Mouse (Mus musculus) heart, postnatal 36 days (tissue): ENCODE data around the gene Sh3bp1. TPM values are rescaled to one million over a fixed set of nuclear protein-coding genes. Genes with fewer than 3 reads are reported as not detected.

Source experiments
- DNase-seq, 2 experiments: peaks; one replicate each; pipeline ENCODE4 v3.0.0; 2021 to 2022
- intact Hi-C: fragments of 180-260 bp; cut with DNase I; formaldehyde crosslinking; loops from one replicate; pipeline ENCODE4 v1.15.1; 2025
- total RNA-seq, 2 experiments: library from RNA; stranded (reverse); gene quantifications; 2 replicates each; pipeline ENCODE4 v1.2.3; 2021

Gene Sh3bp1
- total RNA-seq, 2 experiments from 2014 or later: 5.8 to 6.5 TPM

- no peak for DNase-seq
- intact Hi-C loops: no loop called here
Measured at GRCm38 (mm10) chr15:78914091-78914822, 14.7 kb downstream of the Sh3bp1 start.

- intact Hi-C loops: loop anchor here (1.0 to 5.0 kb wide), 4 partner anchors 16 to 157 kb away; no protein-coding TSS in a partner anchor
Measured at GRCm38 (mm10) chr15:78914823-78915659, 15.5 kb downstream of the Sh3bp1 start.

GRCm38 (mm10) chr15:78915660-78916017, 16.1 kb downstream of the Sh3bp1 start:
- intact Hi-C loops: loop anchor here (1.0 to 5.0 kb wide), 4 partner anchors 16 to 157 kb away; no protein-coding TSS in a partner anchor
- peak; percentile 70 to 73 for DNase-seq

More at GRCm38 (mm10) chr15:78914823-78915659, 15.5 kb downstream of the Sh3bp1 start:
- DNase-seq: no peak

- intact Hi-C loops: loop anchor here (5.0 kb wide), 2 partner anchors 121 to 156 kb away; no protein-coding TSS in a partner anchor
- no peak for DNase-seq
Measured at GRCm38 (mm10) chr15:78916052-78916826, 16.7 kb downstream of the Sh3bp1 start.

GRCm38 (mm10) chr15:78918126-78918525, 18.6 kb downstream of the Sh3bp1 start:
- DNase-seq: no peak

GRCm38 (mm10) chr15:78919914-78920313, 20.3 kb downstream of the Sh3bp1 start:
- intact Hi-C loops: loop anchor here (5.0 kb wide), 2 partner anchors 117 to 152 kb away; no protein-coding TSS in a partner anchor
- DNase-seq: no peak

More at GRCm38 (mm10) chr15:78918126-78918525, 18.6 kb downstream of the Sh3bp1 start:
- intact Hi-C loops: loop anchor here (5.0 kb wide), 2 partner anchors 119 to 154 kb away; no protein-coding TSS in a partner anchor

GRCm38 (mm10) chr15:78922700-78923099, 23.1 kb downstream of the Sh3bp1 start:
- no peak for DNase-seq
- intact Hi-C loops: no loop called here

GRCm38 (mm10) chr15:78923585-78923984, 24.0 kb downstream of the Sh3bp1 start:
- DNase-seq: no peak

GRCm38 (mm10) chr15:78925129-78925528, 25.6 kb downstream of the Sh3bp1 start:
- DNase-seq: no peak
- intact Hi-C loops: no loop called here

More at GRCm38 (mm10) chr15:78923585-78923984, 24.0 kb downstream of the Sh3bp1 start:
- intact Hi-C loops: no loop called here

- intact Hi-C loops: no loop called here
- peak; percentile 89 for DNase-seq
Measured at GRCm38 (mm10) chr15:78926021-78926919, 26.7 kb downstream of the Sh3bp1 start, which contains the start of gene Lgals1. Lgals1 (plus strand) TSS chr15:78926725.

GRCm38 (mm10) chr15:78927021-78927787, 27.6 kb downstream of the Sh3bp1 start:
- DNase-seq: peak; percentile 44 to 54
- intact Hi-C loops: no loop called here

- intact Hi-C loops: no loop called here
- DNase-seq: peak; percentile 68 to 69
Measured at GRCm38 (mm10) chr15:78927788-78928457, 28.4 kb downstream of the Sh3bp1 start.

- no peak for DNase-seq
- intact Hi-C loops: no loop called here
Measured at GRCm38 (mm10) chr15:78928539-78928938, 29.0 kb downstream of the Sh3bp1 start.

- no peak for DNase-seq
- intact Hi-C loops: no loop called here
Measured at GRCm38 (mm10) chr15:78930192-78930706, 30.7 kb downstream of the Sh3bp1 start.

- no peak for DNase-seq
- intact Hi-C loops: loop anchor here (1.0 kb wide), 1 partner anchor 16 kb away; no protein-coding TSS in a partner anchor
Measured at GRCm38 (mm10) chr15:78930801-78931426, 31.3 kb downstream of the Sh3bp1 start.

GRCm38 (mm10) chr15:78931577-78931976, 32.0 kb downstream of the Sh3bp1 start:
- DNase-seq: peak; percentile 57 to 70
- intact Hi-C loops: loop anchor here (1.0 kb wide), 1 partner anchor 16 kb away; no protein-coding TSS in a partner anchor

- peak; percentile 85 to 87 for DNase-seq
- intact Hi-C loops: loop anchor here (2.0 kb wide), 1 partner anchor 58 kb away; the partner anchor contains the start of gene Gga1
Measured at GRCm38 (mm10) chr15:78934784-78935320, 35.3 kb downstream of the Sh3bp1 start, which contains the start of gene Nol12. Nol12 (plus strand) TSS chr15:78934933.
